Mouse (Mus musculus): ENCODE results near the gene Ndufs1.
"Not testable (repeated sequence)": the region's sequence is repeated elsewhere in the genome, so short reads cannot be mapped to it uniquely, and the experiment has no call there.

The Ndufs1 gene

DNA sequence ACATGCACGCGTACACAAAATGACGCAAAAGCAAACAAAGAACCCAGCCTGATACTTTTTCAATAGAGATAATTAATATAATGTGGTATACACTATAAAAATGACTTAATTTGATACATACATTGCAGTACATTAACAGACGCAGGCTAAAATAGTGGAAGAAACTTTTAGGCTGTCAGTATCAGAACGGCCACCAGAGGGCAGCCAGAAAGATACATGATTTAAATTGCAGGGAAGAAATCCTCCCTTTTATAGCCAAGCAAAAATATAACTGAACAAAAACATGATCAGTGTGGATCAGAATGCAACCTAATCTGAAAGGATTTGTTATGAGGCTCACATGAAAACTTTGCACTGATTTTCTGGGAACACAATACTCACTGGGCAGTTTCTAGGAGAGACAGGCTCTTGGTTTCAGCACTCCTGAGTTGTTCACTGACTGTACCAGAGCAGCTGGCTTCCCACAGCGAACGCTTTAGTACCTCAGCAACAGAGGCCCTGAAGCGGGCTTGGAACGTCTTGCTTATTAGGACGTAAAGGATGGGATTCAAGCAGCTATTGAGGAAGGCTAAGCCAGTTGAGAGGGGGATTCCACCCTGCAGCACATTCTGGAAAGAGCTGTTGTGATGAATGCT lies 6.1 kb upstream of the Ndufs1 start:
- DNase-seq (ENCODE audit: low read depth, low spot score) = peak; percentile 57

GRCm38 (mm10) chr1:63182212-63182611 lies 5.6 kb upstream of the Ndufs1 start:
- no peak for DNase-seq (ENCODE audit: low read depth, low spot score)

- DNase-seq (ENCODE audit: low read depth, low spot score) = no peak
Measured at GRCm38 (mm10) chr1:63181480-63181879, 4.8 kb upstream of the Ndufs1 start.

DNA sequence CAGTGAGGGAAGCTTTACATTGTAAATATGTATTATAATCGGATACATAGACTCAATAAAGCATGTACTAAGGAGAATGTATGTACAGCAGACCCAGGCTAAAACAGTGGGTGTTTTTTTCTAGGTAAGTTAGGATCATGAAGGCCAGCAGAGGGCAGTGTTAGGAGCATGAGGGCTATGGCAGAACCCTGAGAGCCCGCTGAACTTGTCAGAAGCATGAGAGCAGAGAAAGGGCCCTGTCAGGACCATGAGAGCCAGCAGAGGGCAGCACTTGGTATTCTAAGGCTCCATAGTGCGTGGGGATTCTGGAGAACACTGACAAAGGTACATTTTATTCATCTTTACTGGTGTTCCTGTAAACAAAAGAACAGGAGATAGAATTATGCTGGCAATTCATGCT lies 4.4 kb upstream of the Ndufs1 start:
- DNase-seq (ENCODE audit: low read depth, low spot score) = peak; percentile 97

- not testable (repeated sequence) for DNase-seq (ENCODE audit: low read depth, low spot score)
Measured at GRCm38 (mm10) chr1:63180575-63180974, 3.9 kb upstream of the Ndufs1 start.

DNA sequence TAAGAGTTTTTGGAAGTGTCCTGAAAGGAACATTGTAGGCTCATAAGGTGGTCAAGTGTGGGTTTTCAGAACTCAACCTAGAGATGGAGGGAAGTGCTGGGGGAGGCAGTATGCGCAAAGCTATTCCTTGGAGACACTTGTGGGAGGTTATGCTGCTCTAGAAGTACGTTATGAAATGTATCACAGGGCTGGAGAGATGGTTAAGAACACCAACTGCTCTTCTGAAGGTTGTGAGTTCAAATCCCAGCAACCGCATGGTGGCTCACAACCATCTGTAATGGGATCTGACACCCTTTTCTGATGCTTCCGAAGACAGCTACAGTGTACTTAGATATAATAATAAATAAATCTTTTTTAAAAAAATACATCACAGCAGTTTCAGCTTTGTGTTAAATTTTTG lies 3.5 kb upstream of the Ndufs1 start:
- DNase-seq (ENCODE audit: low read depth, low spot score) = no peak

- DNase-seq (ENCODE audit: low read depth, low spot score) = no peak
Measured at GRCm38 (mm10) chr1:63178308-63178707, 1.7 kb upstream of the Ndufs1 start.

- no peak for DNase-seq (ENCODE audit: low read depth, low spot score)
Measured at GRCm38 (mm10) chr1:63176259-63176603, 402 bp downstream of the Ndufs1 start.

DNA sequence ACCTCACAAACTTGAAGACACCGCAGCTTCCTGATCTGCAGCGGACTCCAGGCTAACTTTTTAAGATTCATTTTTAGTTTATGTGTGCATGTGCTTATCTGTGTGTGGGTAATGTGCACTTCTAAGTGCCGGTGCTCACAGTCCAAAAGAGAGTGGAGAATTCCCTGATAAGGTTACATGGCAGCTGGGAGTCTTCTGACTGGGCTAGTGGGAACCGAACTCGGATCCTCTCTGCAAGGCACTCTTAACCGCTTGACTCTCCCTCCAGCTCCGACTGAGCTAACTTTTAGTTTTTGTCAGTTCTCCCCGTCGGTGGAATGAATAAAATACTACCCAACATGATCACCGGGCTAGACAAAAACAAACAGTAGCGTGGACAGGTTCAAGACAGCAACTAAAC lies 780 bp downstream of the Ndufs1 start:
- DNase-seq (ENCODE audit: low read depth, low spot score) = no peak

DNA sequence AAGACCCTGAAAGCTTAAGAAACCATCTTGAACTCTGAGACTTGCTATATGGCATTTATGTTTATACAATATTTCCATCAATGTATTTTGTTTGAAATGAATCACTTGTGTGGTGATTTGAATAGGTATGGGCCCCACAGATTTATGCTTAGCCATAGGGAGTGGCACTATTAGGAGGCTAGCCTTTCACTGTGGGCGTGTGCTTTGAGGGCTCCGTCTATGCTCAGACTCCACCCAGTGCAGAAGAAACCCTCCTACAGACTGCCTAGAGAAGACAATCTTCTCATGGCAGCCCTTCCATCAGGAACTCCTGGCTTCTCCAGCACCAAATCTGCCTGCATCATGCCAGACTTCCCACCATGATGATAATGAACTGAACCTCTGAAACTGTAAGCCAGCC lies 8.0 kb downstream of the Ndufs1 start:
- no peak for DNase-seq (ENCODE audit: low read depth, low spot score)

DNA sequence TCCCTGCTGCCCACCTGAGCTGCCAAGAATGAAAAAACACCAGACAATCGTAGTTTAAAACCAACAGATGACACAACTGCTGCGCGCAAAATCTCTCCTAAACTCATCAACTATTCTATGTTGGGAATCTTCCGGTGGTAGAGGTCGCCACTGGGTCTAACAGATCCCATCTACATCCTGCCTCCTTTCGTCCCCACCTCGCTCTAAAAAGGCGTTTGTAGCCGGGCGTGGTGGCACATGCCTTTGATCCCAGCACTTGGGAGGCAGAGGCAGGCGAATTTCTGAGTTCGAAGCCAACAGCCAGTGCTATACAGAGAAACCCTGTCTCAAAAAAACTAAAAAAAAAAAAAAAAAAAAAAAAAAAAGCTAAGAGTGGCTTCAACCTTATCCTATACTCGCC lies 36.4 kb downstream of the Ndufs1 start:
- DNase-seq (ENCODE audit: low read depth, low spot score) = no peak

GRCm38 (mm10) chr1:63138586-63138985 lies 38.0 kb downstream of the Ndufs1 start:
- not testable (repeated sequence) for DNase-seq (ENCODE audit: low read depth, low spot score)

GRCm38 (mm10) chr1:63137971-63138370 lies 38.7 kb downstream of the Ndufs1 start:
- DNase-seq (ENCODE audit: low read depth, low spot score) = no peak

DNA sequence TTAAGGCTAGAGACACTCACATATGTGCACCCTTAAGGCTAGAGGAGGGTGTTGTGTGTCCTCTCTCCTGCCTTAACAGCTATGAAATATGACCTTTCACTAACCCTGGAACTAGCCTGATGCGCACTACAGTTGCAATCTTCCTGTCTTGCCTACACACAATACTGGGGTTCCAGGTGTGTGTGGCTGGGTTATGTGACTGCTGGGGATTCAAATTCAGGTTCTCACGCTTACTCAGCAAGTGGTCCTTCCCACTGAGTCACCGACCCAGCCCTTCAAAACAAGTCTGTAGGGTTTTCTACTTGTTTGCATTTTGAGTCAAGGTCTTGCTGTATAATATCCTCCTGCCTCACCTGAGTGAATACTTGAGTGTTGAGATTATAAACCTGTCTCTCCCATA lies 42.1 kb downstream of the Ndufs1 start:
- no peak for DNase-seq (ENCODE audit: low read depth, low spot score)

GRCm38 (mm10) chr1:63131766-63132165 lies 44.9 kb downstream of the Ndufs1 start:
- DNase-seq (ENCODE audit: low read depth, low spot score) = no peak

DNA sequence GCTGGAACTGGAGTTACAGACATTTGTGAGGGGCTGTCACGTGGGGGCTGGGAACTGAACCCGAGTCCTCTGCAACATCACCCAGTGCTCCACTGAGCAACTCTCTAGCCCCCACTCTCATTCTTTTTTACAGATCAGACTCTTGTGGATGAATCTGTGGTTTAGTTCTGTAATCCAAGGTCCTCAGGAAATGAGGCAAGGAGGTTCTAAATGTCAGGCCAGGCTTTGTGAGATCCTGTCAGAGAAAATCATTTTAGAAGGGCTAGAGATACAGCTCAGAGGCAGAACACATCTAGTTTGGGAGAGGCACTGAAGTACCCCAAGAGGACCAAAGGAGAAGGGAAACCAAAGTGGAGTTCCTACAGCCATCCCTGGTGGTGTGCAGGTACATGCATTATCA lies 45.8 kb downstream of the Ndufs1 start:
- DNase-seq (ENCODE audit: low read depth, low spot score) = no peak

DNA sequence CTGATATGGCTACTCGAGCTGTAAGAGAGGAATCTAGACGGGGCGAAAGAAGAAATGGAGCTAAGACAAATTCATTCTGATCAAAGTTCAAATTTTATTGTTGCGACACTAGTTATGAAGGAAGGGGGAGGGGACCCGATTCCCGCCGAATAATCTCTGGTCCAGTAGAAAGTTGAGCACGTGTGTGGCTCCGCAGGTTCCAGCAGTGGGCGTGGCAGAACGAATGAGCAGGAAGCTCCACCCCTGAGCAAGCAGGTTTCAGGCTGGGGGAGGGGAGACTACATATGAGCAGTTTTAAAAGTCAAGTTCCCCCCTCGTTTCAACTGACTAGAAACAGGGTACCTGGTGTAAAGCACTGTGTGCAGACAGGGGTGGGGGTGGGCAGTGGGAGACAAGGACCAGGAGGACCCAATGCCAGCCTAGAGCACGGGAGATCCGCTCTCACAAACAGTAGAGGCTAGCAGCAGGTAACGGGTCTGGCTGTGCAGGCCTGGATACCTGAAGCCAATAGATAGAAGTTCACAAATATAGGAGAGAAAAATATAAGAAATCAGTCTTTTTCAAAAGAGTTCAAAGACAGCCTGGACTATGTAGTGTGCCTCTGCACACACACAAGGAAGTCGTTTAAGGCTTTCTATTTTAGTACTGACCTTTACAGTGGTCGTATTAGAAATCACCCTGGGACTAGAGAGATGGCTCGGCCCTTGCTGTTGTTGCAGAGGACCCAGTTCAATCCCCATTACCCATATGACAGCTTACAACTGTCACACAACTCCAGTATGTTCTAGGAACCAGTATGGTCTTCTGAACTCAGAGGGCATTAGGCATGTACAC lies 46.6 kb downstream of the Ndufs1 start:
- no peak for DNase-seq (ENCODE audit: low read depth, low spot score)

DNA sequence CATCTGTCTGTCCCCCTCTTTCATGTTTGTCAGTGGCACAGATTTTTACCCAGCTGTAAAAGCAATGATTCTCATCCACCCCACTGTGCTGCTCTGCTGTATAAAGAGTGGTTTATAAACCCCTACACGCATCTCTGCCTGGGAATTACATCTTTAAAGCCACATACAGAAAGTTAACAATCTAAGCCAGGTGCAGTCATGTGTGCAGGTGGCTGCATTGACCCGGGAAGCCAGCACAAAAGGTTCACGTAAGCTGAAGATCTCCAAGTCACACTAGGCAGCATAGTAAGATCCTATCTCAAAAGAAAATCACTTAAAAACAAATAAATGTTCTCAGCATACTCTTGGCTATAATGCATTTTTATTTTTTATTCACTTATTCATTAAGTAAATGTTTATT lies 47.4 kb downstream of the Ndufs1 start:
- no peak for DNase-seq (ENCODE audit: low read depth, low spot score)

GRCm38 (mm10) chr1:63126206-63126605 lies 50.4 kb downstream of the Ndufs1 start:
- no peak for DNase-seq (ENCODE audit: low read depth, low spot score)

DNA sequence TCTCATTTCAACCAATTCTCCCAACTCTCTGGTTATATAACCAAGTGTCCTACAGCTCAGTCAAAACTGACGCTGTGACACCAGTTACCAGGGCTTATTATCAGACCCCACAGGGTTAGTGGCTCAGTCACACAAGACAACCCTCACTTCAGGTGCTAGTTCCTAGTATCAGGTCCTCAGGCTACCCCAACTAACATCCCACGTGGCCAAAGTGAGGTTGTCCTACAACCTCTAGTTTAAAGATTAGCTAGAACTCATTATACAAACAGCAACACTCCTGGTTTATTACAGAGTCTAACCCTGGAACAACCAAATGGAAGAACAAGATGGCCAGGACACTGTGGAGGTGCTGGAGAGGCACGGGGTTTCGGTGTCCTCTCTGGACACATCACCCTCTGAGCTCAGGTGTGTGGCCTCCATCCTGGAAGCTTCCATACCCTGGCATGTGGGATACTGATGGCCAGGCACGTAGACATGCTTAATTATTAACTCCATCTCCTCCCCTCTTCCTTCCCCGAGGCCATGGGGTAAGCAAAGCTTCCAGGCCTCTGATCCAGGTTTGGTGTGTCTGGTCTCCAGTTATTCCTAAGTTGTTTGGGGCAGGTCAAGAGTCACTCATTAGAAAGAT lies 52.7 kb downstream of the Ndufs1 start:
- DNase-seq (ENCODE audit: low read depth, low spot score) = no peak

GRCm38 (mm10) chr1:63122005-63122404 lies 54.6 kb downstream of the Ndufs1 start:
- no peak for DNase-seq (ENCODE audit: low read depth, low spot score)

GRCm38 (mm10) chr1:63120382-63120781 lies 56.3 kb downstream of the Ndufs1 start:
- DNase-seq (ENCODE audit: low read depth, low spot score) = no peak

DNA sequence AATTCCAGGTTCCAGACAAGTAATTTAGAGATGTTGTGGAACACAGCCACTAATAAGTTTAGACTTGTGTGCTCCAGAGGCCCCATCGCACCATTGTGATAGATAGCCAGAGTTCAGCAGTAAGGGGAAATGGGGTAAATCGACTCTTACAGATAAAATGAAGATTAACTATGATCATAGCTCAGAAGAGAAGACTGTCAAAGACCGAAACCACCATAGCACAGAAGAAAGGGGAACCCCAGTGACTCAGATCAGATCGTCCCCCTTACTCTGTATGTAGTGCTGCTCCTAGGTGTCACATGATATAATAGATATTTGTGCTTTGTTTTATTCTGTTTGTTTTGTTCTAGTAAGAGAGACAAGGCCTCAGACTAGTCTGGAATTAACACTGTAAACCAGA lies 57.0 kb downstream of the Ndufs1 start:
- DNase-seq (ENCODE audit: low read depth, low spot score) = no peak
